Comparison of ENCODE assay signal across 8 mouse cellular contexts in the genomic region with DNA sequence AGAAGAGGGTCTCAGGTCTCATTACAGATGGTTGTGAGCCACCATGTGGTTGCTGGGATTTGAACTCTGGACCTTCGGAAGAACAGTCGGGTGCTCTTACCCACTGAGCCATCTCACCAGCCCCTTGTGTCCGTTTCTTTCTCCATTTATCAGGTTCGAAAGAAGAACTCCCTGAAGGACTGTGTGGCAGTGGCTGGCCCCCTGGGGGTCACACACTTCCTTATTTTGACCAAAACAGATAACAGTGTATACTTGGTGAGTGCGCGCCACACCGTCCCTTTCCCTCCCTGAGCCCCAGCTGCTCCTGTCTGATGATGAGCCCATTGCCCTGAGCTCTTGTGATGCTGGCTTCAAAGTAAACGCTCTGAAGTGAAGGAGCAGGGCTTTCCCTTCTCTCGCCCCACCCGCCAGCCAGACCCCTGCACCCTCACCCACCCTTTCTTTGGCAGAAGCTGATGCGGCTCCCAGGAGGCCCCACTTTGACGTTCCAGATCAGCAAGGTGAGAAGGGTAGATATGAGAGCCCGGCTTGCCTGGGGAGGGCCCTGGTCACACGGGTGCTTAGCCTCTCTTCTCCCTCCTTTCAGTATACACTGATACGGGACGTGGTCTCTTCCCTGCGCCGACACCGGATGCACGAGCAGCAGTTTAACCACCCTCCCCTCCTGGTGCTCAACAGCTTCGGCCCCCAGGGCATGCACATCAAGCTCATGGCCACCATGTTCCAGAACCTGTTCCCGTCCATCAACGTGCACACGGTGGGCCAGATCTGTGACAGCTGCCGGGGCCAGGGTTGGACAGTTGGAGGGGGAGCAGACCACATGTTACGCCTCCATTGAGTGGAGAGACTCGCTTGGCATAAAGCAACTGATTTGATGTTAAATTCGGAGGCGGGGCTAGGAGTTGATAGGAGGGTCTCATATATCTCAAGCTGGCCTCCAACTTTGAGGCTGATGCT. TPM values are rescaled to one million over a fixed set of nuclear protein-coding genes. Genes with fewer than 3 reads are reported as not detected.
DNase-seq lines count a peak whose midpoint lies in the region; ATAC-seq lines count a peak whose summit lies in the region.

No protein-coding gene starts in this region.

- H3K9me3 ChIP-seq in midbrain, embryonic 10.5 days (replicated peaks), result no peaks in the 10 kb centered on the region; the same call in 1 of the 2 replicates
- no peaks in the 10 kb centered on the region for H3K9me3 ChIP-seq in midbrain, embryonic 16.5 days (replicated peaks; ENCODE audit: control insufficient read depth, low read length, poor library complexity, severe bottlenecking)
- H3K9me3 ChIP-seq in forebrain, embryonic 11.5 days (ENCODE audit: control insufficient read depth, low read length), result no peaks in the 10 kb centered on the region
- H3K9me3 ChIP-seq in stomach, embryonic 15.5 days, result no peaks in the 10 kb centered on the region

- WGBS in midbrain, embryonic 10.5 days, result 84% methylated on average over 29 of the region's 29 CpGs
- 89% methylated on average over 29 of the region's 29 CpGs for WGBS in midbrain, embryonic 16.5 days
- 85% methylated on average over 29 of the region's 29 CpGs for WGBS in forebrain, embryonic 11.5 days
- 74% methylated on average over 29 of the region's 29 CpGs for WGBS in stomach, embryonic 15.5 days

- H3K36me3 ChIP-seq in midbrain, embryonic 10.5 days, result peaks cover 54% of the 10 kb centered on the region
- H3K36me3 ChIP-seq in midbrain, embryonic 16.5 days (ENCODE audit: control insufficient read depth, insufficient read depth, low read length), result peaks cover 36% of the 10 kb centered on the region
- peaks cover 21% of the 10 kb centered on the region for H3K36me3 ChIP-seq in forebrain, embryonic 11.5 days (ENCODE audit: control insufficient read depth, insufficient read depth, low read length)
- peaks cover 51% of the 10 kb centered on the region for H3K36me3 ChIP-seq in stomach, embryonic 15.5 days

- no peak overlapping the region; the same call in 1 of the 2 replicates for H3K4me2 ChIP-seq in midbrain, embryonic 16.5 days (ENCODE audit: low read length)
- H3K4me2 ChIP-seq in forebrain, embryonic 11.5 days (ENCODE audit: low read depth, low read length, severe bottlenecking), result peak overlapping the region; percentile 68
- peak overlapping the region; percentile 79 for H3K4me2 ChIP-seq in stomach, embryonic 15.5 days

- no peak overlapping the region for H3K9ac ChIP-seq in midbrain, embryonic 16.5 days (ENCODE audit: low read depth, low read length)
- peak overlapping the region; percentile 24; the same call in 1 of the 2 replicates for H3K9ac ChIP-seq in forebrain, embryonic 11.5 days (ENCODE audit: low read length)
- H3K9ac ChIP-seq in stomach, embryonic 15.5 days, result peak overlapping the region; percentile 12; the same call in 1 of the 2 replicates

- peaks cover 15% of the 10 kb centered on the region for H3K4me1 ChIP-seq in midbrain, embryonic 10.5 days
- peaks cover 9% of the 10 kb centered on the region for H3K4me1 ChIP-seq in midbrain, embryonic 16.5 days (ENCODE audit: control insufficient read depth, insufficient read depth, low read length)
- H3K4me1 ChIP-seq in forebrain, embryonic 11.5 days (replicated peaks; ENCODE audit: control insufficient read depth, insufficient read depth, low read length), result 0 out of 2 replicates have a peak, but pooled peaks cover 5% of the 10 kb centered on the region
- H3K4me1 ChIP-seq in stomach, embryonic 15.5 days, result peaks cover 6% of the 10 kb centered on the region

- H3K4me3 ChIP-seq in midbrain, embryonic 10.5 days, result peak overlapping the region; percentile 90
- H3K4me3 ChIP-seq in midbrain, embryonic 16.5 days (ENCODE audit: low read depth, low read length), result no peak overlapping the region
- peak overlapping the region; percentile 90; the same call in 1 of the 2 replicates for H3K4me3 ChIP-seq in forebrain, embryonic 11.5 days (ENCODE audit: low read depth, low read length)
- peak overlapping the region; percentile 77 for H3K4me3 ChIP-seq in stomach, embryonic 15.5 days (replicated peaks)

- no peak overlapping the region for H3K27ac ChIP-seq in midbrain, embryonic 10.5 days (replicated peaks)
- no peak overlapping the region for H3K27ac ChIP-seq in midbrain, embryonic 16.5 days (ENCODE audit: low read length)
- H3K27ac ChIP-seq in forebrain, embryonic 11.5 days (ENCODE audit: low read depth, low read length), result no peak overlapping the region
- no peak overlapping the region for H3K27ac ChIP-seq in stomach, embryonic 15.5 days

- H3K27me3 ChIP-seq in midbrain, embryonic 10.5 days (ENCODE audit: low read depth, poor library complexity, severe bottlenecking), result no peaks in the 10 kb centered on the region
- H3K27me3 ChIP-seq in midbrain, embryonic 16.5 days (ENCODE audit: control insufficient read depth, insufficient read depth, low read depth, low read length), result no peaks in the 10 kb centered on the region
- no peaks in the 10 kb centered on the region for H3K27me3 ChIP-seq in forebrain, embryonic 11.5 days (ENCODE audit: control insufficient read depth, insufficient read depth, low read length)
- no peaks in the 10 kb centered on the region for H3K27me3 ChIP-seq in stomach, embryonic 15.5 days (replicated peaks)

- ATAC-seq in midbrain, embryonic 16.5 days, result no peak
- ATAC-seq in forebrain, embryonic 11.5 days (replicated peaks; ENCODE audit: low FRiP score), result no peak
- peak; percentile 15; the same call in 1 of the 2 replicates for ATAC-seq in stomach, embryonic 15.5 days (ENCODE audit: insufficient read depth, low FRiP score, low read depth)

- no peak for DNase-seq in midbrain, embryonic 10.5 days (ENCODE audit: low spot score)
- DNase-seq in forebrain, embryonic 11.5 days (ENCODE audit: low spot score), result no peak
- peak; percentile 80 for DNase-seq in liver
- DNase-seq in frontal cortex, postnatal 25 days (ENCODE audit: low spot score in 2 of 2), result no peak
- DNase-seq in right cerebral cortex, postnatal 25 days, result no peak
- DNase-seq in thymus, adult 18-20 months, result no peak

RNA-seq across cellular contexts. Expression of a gene that starts 1.5 kb away (rescaled TPM):
- 78.4 and 97.2 TPM in 2 replicates for polyA plus RNA-seq in midbrain, embryonic 10.5 days (2016; fragmentation: Nextera tagmentation; extraction: Ambion mirVana)
- 48.8 and 51.1 TPM in 2 replicates for polyA plus RNA-seq in midbrain, embryonic 16.5 days (2015; fragmentation: Nextera tagmentation; extraction: Ambion mirVana)
- polyA plus RNA-seq in forebrain, embryonic 11.5 days (2014; fragmentation: Nextera tagmentation; extraction: Ambion mirVana), result 71.2 and 75.1 TPM in 2 replicates
- polyA plus RNA-seq in stomach, embryonic 15.5 days (2015; fragmentation: Nextera tagmentation; extraction: Ambion mirVana), result 80.9 and 81.3 TPM in 2 replicates

RNA-seq across cellular contexts. Expression of a gene that starts 9.0 kb away (rescaled TPM):
- polyA plus RNA-seq in midbrain, embryonic 10.5 days (2016; fragmentation: Nextera tagmentation; extraction: Ambion mirVana), result 398 and 429 TPM in 2 replicates
- 243 TPM in 2 replicates for polyA plus RNA-seq in midbrain, embryonic 16.5 days (2015; fragmentation: Nextera tagmentation; extraction: Ambion mirVana)
- polyA plus RNA-seq in forebrain, embryonic 11.5 days (2014; fragmentation: Nextera tagmentation; extraction: Ambion mirVana), result 334 and 367 TPM in 2 replicates
- polyA plus RNA-seq in stomach, embryonic 15.5 days (2015; fragmentation: Nextera tagmentation; extraction: Ambion mirVana), result 283 and 327 TPM in 2 replicates

RNA-seq across cellular contexts. Expression of a gene that starts 9.9 kb away (rescaled TPM):
- polyA plus RNA-seq in midbrain, embryonic 10.5 days (2016; fragmentation: Nextera tagmentation; extraction: Ambion mirVana), result 5.5 and 5.9 TPM in 2 replicates
- polyA plus RNA-seq in midbrain, embryonic 16.5 days (2015; fragmentation: Nextera tagmentation; extraction: Ambion mirVana), result 15.2 and 17.7 TPM in 2 replicates
- 4.3 and 5.3 TPM in 2 replicates for polyA plus RNA-seq in forebrain, embryonic 11.5 days (2014; fragmentation: Nextera tagmentation; extraction: Ambion mirVana)
- polyA plus RNA-seq in stomach, embryonic 15.5 days (2015; fragmentation: Nextera tagmentation; extraction: Ambion mirVana), result 7.5 and 8.1 TPM in 2 replicates

RNA-seq across cellular contexts. Expression of a gene that starts 21.0 kb away (rescaled TPM):
- 0.69 and 0.87 TPM in 2 replicates for polyA plus RNA-seq in midbrain, embryonic 10.5 days (2016; fragmentation: Nextera tagmentation; extraction: Ambion mirVana)
- polyA plus RNA-seq in midbrain, embryonic 16.5 days (2015; fragmentation: Nextera tagmentation; extraction: Ambion mirVana), result 7.1 and 13.7 TPM in 2 replicates
- polyA plus RNA-seq in forebrain, embryonic 11.5 days (2014; fragmentation: Nextera tagmentation; extraction: Ambion mirVana), result 1.3 and 1.6 TPM in 2 replicates
- polyA plus RNA-seq in stomach, embryonic 15.5 days (2015; fragmentation: Nextera tagmentation; extraction: Ambion mirVana), result 20.7 and 21.2 TPM in 2 replicates
